Comparison of ENCODE assay signal across 8 mouse cellular contexts in the genomic region with DNA sequence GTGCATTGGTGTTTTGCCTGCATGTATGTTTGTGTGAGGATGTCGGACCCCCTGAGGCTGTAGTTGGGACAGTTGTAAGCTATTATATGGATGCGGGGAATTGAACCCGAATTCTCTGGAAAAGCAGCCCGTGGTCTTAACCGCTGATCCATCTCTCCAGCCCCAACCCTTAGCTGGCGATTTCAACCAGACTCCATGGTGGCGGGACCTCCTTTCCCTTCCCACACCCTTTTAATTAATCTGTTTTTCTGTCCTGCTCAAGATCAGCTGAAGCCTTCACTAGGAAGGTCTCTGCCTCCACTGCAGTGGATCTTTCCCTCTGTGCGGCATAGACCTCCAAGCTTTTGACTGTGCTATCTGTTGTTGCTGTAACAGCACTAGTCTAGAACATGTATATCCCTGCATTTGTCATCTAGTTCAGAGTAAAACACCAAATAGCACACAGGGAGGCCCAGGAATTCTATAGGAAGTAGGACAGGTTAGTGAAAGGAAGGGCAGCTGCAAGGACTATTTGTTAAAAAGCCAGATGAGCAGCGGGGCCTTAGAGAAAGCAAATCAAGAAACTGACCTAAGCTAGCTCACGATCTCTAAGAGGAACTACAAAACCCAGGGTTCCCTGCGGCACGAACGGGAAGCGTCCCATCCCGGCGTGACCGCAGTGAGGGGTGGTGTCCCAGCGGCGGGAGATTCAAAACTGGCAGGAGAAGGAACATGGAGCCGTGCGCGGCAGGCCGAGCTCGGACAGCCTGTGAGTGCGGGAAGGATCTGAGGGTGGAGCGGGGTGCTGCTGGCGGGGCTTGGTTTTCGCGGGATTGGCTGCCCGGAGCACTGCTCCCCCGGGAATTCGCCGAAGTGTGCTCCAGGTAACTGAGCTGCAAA. TPM values are rescaled to one million over a fixed set of nuclear protein-coding genes. Genes with fewer than 3 reads are reported as not detected.
DNase-seq lines count a peak whose midpoint lies in the region; ATAC-seq and TF ChIP-seq lines count a peak whose summit lies in the region.

Iqgap3 (plus strand) TSS at position 627 of the 879 bp plus-strand sequence.

- peak within 1 kb of the TSS; percentile 69 for H3K4me3 ChIP-seq in hindbrain, embryonic 10.5 days
- H3K4me3 ChIP-seq in lung, embryonic 16.5 days (ENCODE audit: low read length) = peak within 1 kb of the TSS; percentile 68
- peak within 1 kb of the TSS; percentile 67 for H3K4me3 ChIP-seq in thymus, adult 2 months (ENCODE audit: control insufficient read depth, insufficient read depth, low read length)

- peak within 1 kb of the TSS; percentile 76 for H3K4me2 ChIP-seq in lung, embryonic 16.5 days (ENCODE audit: low read depth, low read length)

- H3K9ac ChIP-seq in lung, embryonic 16.5 days (ENCODE audit: low read length) = peak within 1 kb of the TSS; percentile 76

- H3K27me3 ChIP-seq in hindbrain, embryonic 10.5 days (ENCODE audit: insufficient read depth, poor library complexity, severe bottlenecking) = peaks cover 3% of the 10 kb centered on the region; the same call in 1 of the 2 replicates
- no peaks in the 10 kb centered on the region for H3K27me3 ChIP-seq in lung, embryonic 16.5 days (ENCODE audit: control insufficient read depth, insufficient read depth, low read depth, low read length)
- H3K27me3 ChIP-seq in thymus, adult 2 months (ENCODE audit: control insufficient read depth, insufficient read depth, low read length) = no peaks in the 10 kb centered on the region

- H3K36me3 ChIP-seq in hindbrain, embryonic 10.5 days = peaks cover 30% of the 10 kb centered on the region
- peaks cover 6% of the 10 kb centered on the region for H3K36me3 ChIP-seq in lung, embryonic 16.5 days (ENCODE audit: control insufficient read depth, insufficient read depth, low read length)
- H3K36me3 ChIP-seq in thymus, adult 2 months (ENCODE audit: control insufficient read depth, insufficient read depth, low read length) = no peaks in the 10 kb centered on the region

- no peak for TF ChIP-seq POLR2A in thymus, adult 2 months (IDR thresholded peaks at IDR 0.05; ENCODE audit: control insufficient read depth, extremely low read depth, insufficient read depth, low read length, poor library complexity)

- DNase-seq in Muller cell, postnatal 12 days (ENCODE audit: inconsistent ontology term) = peak; percentile 92
- DNase-seq in cerebellum, adult 9-10 months = peak; percentile 86
- peak; percentile 86 for DNase-seq in hindbrain, embryonic 10.5 days (ENCODE audit: low spot score)
- DNase-seq in layer of hippocampus, adult 9-11 months = peak; percentile 86
- peak; percentile 77 for DNase-seq in ovary, adult 18-20 months (ENCODE audit: low spot score)
- DNase-seq in thymus, adult 2 months = peak; percentile 83

- 20% methylated on average over 33 of the region's 33 CpGs for WGBS in hindbrain, embryonic 10.5 days
- WGBS in lung, embryonic 16.5 days = 18% methylated on average over 33 of the region's 33 CpGs
- WGBS in thymus, adult 2 months = 21% methylated on average over 33 of the region's 33 CpGs

- ATAC-seq in frontal cortex, adult (ENCODE audit: low TSS enrichment) = peak; percentile 99
- ATAC-seq in lung, embryonic 16.5 days (ENCODE audit: low read depth) = peak; percentile 93

- H3K4me1 ChIP-seq in hindbrain, embryonic 10.5 days (replicated peaks) = peaks cover 23% of the 10 kb centered on the region
- peaks cover 11% of the 10 kb centered on the region for H3K4me1 ChIP-seq in lung, embryonic 16.5 days (replicated peaks; ENCODE audit: control insufficient read depth, insufficient read depth, low read length)
- H3K4me1 ChIP-seq in thymus, adult 2 months (replicated peaks; ENCODE audit: control insufficient read depth, insufficient read depth, low read length) = peaks cover 9% of the 10 kb centered on the region

- no peaks in the 10 kb centered on the region for H3K9me3 ChIP-seq in hindbrain, embryonic 10.5 days
- H3K9me3 ChIP-seq in lung, embryonic 16.5 days (ENCODE audit: control insufficient read depth, low read length) = no peaks in the 10 kb centered on the region

- H3K27ac ChIP-seq in hindbrain, embryonic 10.5 days = peak within 1 kb of the TSS; percentile 82
- H3K27ac ChIP-seq in lung, embryonic 16.5 days (ENCODE audit: low read length) = peak within 1 kb of the TSS; percentile 47
- no peak within 1 kb of the TSS for H3K27ac ChIP-seq in thymus, adult 2 months (ENCODE audit: control insufficient read depth, insufficient read depth, low read length)

- TF ChIP-seq CTCF in thymus, adult 2 months (IDR thresholded peaks at IDR 0.05; ENCODE audit: borderline replicate concordance, control insufficient read depth, extremely low read depth, insufficient read depth, low read length, poor library complexity) = no peak

RNA-seq across cellular contexts. Expression of gene Iqgap3, which starts in this region (rescaled TPM):
- 19.5 and 24.3 TPM in 2 replicates for polyA plus RNA-seq in hindbrain, embryonic 10.5 days (2016; fragmentation: Nextera tagmentation; extraction: Ambion mirVana)
- 23.4 and 26.9 TPM in 2 replicates for polyA plus RNA-seq in lung, embryonic 16.5 days (2015; fragmentation: Nextera tagmentation; extraction: Ambion mirVana)
- polyA plus RNA-seq in thymus, adult 2 months (2012; rRNA removed) = 19.7 and 24.6 TPM in 2 replicates
